Mouse (Mus musculus) stomach, postnatal 0 days (tissue): ENCODE results near the gene Cntnap5b.
"Not testable (repeated sequence)": the region's sequence is repeated elsewhere in the genome, so short reads cannot be mapped to it uniquely, and the experiment has no call there.

Experiments
- CTCF ChIP-seq: IDR thresholded peaks from 2 replicates; pipeline ENCODE4 v1.5.1; 2016; ENCODE audit warnings: antibody characterized with exemption, low read depth, mild to moderate bottlenecking, moderate library complexity
- EP300 ChIP-seq: optimal IDR thresholded peaks from 2 replicates; pipeline ENCODE3; 2016; ENCODE audit warnings: antibody characterized with exemption

- TF ChIP-seq CTCF, EP300: not testable (repeated sequence)
Observed at GRCm38 (mm10) chr1:100001226-100001625, 228.7 kb downstream of the Cntnap5b start.
